Mouse (Mus musculus) stomach, postnatal 0 days (tissue): Measurements from ENCODE around the gene Tfam. TPM values are rescaled to one million over a fixed set of nuclear protein-coding genes. Genes with fewer than 3 reads are reported as not detected.

Source experiments
- ATAC-seq: fragments of 200-750 bp; cut with Nextera tagmentation; 2 replicates; pipeline ENCODE4 v1.8.0; 2017; ENCODE audit not compliant: low FRiP score, low TSS enrichment
- DNase-seq: peaks from one replicate; pipeline ENCODE4 v3.0.0-alpha.2; 2016; ENCODE audit warnings: low spot score
- H3K27ac ChIP-seq: fragments of 300-500 bp; sonication (generic); replicated peaks from 2 replicates; pipeline ENCODE4 v1.5.1; 2014; ENCODE audit warnings: mild to moderate bottlenecking, control low read depth
- H3K27me3 ChIP-seq: fragments of 300-500 bp; sonication (generic); 2 replicates; pipeline ENCODE4 v1.6.1; 2014; ENCODE audit warnings: low read length; ENCODE audit not compliant: control insufficient read depth, insufficient read depth
- H3K36me3 ChIP-seq: fragments of 300-500 bp; sonication (generic); 2 replicates; pipeline ENCODE4 v1.6.1; 2014; ENCODE audit warnings: low read length, mixed read lengths; ENCODE audit not compliant: control insufficient read depth, insufficient read depth
- H3K4me1 ChIP-seq: fragments of 300-500 bp; sonication (generic); replicated peaks from 2 replicates; pipeline ENCODE4 v1.6.1; 2014; ENCODE audit warnings: antibody characterized with exemption; ENCODE audit not compliant: control insufficient read depth, insufficient read depth
- H3K4me2 ChIP-seq: fragments of 300-500 bp; sonication (generic); replicated peaks from 2 replicates; pipeline ENCODE4 v1.6.1; 2014; ENCODE audit warnings: low read depth, mild to moderate bottlenecking, control low read depth, moderate library complexity
- H3K4me3 ChIP-seq: fragments of 300-500 bp; sonication (generic); 2 replicates; pipeline ENCODE4 v1.5.1; 2014; ENCODE audit warnings: low read depth, low read length, control low read depth
- H3K9ac ChIP-seq: fragments of 300-500 bp; sonication (generic); 2 replicates; pipeline ENCODE4 v1.6.1; 2014; ENCODE audit warnings: mild to moderate bottlenecking, low read length, control low read depth, mixed read lengths
- H3K9me3 ChIP-seq: fragments of 300-500 bp; sonication (generic); 2 replicates; pipeline ENCODE4 v1.6.1; 2016; ENCODE audit warnings: low read length; ENCODE audit not compliant: control insufficient read depth
- CTCF ChIP-seq: IDR thresholded peaks from 2 replicates; pipeline ENCODE4 v1.5.1; 2016; ENCODE audit warnings: antibody characterized with exemption, low read depth, mild to moderate bottlenecking, moderate library complexity
- EP300 ChIP-seq: optimal IDR thresholded peaks from 2 replicates; pipeline ENCODE3; 2016; ENCODE audit warnings: antibody characterized with exemption
- WGBS: fragments of 180-500 bp; shearing (Covaris S2); extraction: QIAGEN DNeasy Blood & Tissue Kit; methylation state at CpG from one replicate; pipeline ENCODE4 v1.1.7; 2014; 5-methylcytosine and 5-hydroxymethylcytosine counted together
- polyA plus RNA-seq: library from polyadenylated mRNA; unstranded; fragments of >200 nt; fragmentation: Nextera tagmentation; extraction: Ambion mirVana; gene quantifications from 2 replicates; pipeline ENCODE4 v1.2.1, GENCODE M21; 2015

Tfam gene
- polyA plus RNA-seq, 1 experiment from 2014 or later = 33.2 TPM

GRCm38 (mm10) chr10:71239479-71240120 lies 1.5 kb upstream of the Tfam start:
- no peak for ATAC-seq
- WGBS = 41% methylated on average over 6 of the region's 6 CpGs
- H3K4me2 ChIP-seq = peak overlapping the region; percentile 34
- H3K9me3 ChIP-seq = no peaks in the 10 kb centered on the region
- H3K27me3 ChIP-seq = no peaks in the 10 kb centered on the region
- H3K4me1 ChIP-seq = no peaks in the 10 kb centered on the region
- H3K4me3 ChIP-seq = peak overlapping the region; percentile 24; the same call in 1 of the 2 replicates
- no peaks in the 10 kb centered on the region for H3K36me3 ChIP-seq
- no peak overlapping the region for H3K9ac ChIP-seq
- DNase-seq = no peak
- no peak overlapping the region for H3K27ac ChIP-seq
- TF ChIP-seq EP300 (no peak), CTCF (no peak)

DNA sequence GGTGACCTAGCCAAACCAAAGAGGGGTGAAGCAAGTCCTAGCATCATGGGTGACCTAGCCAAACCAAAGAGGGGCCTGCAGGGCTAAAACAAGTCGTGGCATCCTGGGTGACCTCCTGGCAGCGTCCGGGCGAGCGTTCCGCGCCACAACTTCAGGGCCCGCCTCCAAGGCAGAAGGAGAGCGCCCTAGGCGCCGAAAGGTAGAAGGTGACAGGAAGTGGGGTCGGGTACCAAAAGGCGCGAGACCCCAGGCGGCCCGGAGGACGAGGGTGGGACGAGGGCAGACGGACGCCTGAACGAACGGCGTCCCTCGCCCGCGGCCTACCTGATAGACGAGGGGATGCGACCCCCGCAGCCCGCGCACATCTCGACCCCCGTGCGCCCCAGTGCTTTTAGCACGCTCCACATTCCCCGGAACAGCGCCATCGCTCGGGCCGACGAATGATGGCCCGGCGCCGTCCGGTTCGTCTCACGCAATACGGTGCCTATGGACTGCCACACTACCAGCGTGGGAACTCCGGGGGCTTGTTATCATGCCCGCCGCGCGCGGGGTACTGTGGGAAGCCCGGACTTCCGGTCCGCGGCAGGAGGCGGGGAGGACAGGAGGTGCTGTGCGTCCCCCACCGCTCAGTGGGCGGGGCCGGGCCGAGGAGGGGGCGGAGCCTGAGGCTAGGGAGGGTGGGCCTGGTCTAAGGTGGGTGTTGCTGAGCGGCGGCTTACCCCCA lies 402 bp downstream of the Tfam start:
- Histone ChIP-seq H3K4me2 (peak overlapping the region; percentile 91), H3K9ac (peak overlapping the region; percentile 88), H3K4me1 (no peaks in the 10 kb centered on the region), H3K27me3 (no peaks in the 10 kb centered on the region), H3K4me3 (peak overlapping the region; percentile 91), H3K27ac (peak overlapping the region; percentile 71), H3K36me3 (no peaks in the 10 kb centered on the region), H3K9me3 (no peaks in the 10 kb centered on the region)
- DNase-seq (peak; percentile 97), ATAC-seq (peak; percentile 99)
- TF ChIP-seq CTCF (peak; percentile 51), EP300 (no peak)
- WGBS = under 1% methylated on average over 66 of the region's 68 CpGs

- WGBS = 97% methylated on average over 8 of the region's 8 CpGs
- H3K4me3 ChIP-seq = no peak overlapping the region
These were observed 4.0 kb downstream of the Tfam start for GRCm38 (mm10) chr10:71234071-71234470.

GRCm38 (mm10) chr10:71225894-71226293 lies 12.2 kb downstream of the Tfam start:
- no peak overlapping the region for H3K4me2 ChIP-seq
- WGBS = 34% methylated on average over 7 of the region's 7 CpGs
- H3K4me1 ChIP-seq = no peaks in the 10 kb centered on the region
- no peak overlapping the region for H3K9ac ChIP-seq
- ATAC-seq = 0 out of 2 replicates have a peak, but pooled peaks have one; percentile 59
- no peaks in the 10 kb centered on the region for H3K27me3 ChIP-seq
- no peak overlapping the region for H3K27ac ChIP-seq
- no peaks in the 10 kb centered on the region for H3K9me3 ChIP-seq
- DNase-seq = peak; percentile 74
- H3K36me3 ChIP-seq = peaks cover 12% of the 10 kb centered on the region; the same call in 1 of the 2 replicates
- no peak for TF ChIP-seq EP300
- TF ChIP-seq CTCF = peak; percentile 88
- no peak overlapping the region for H3K4me3 ChIP-seq

More at GRCm38 (mm10) chr10:71234071-71234470, 4.0 kb downstream of the Tfam start:
- Histone ChIP-seq H3K27me3 (no peaks in the 10 kb centered on the region), H3K9me3 (no peaks in the 10 kb centered on the region), H3K9ac (no peak overlapping the region), H3K36me3 (peaks cover 3% of the 10 kb centered on the region; the same call in 1 of the 2 replicates), H3K4me2 (no peak overlapping the region), H3K4me1 (no peaks in the 10 kb centered on the region), H3K27ac (no peak overlapping the region)
- TF ChIP-seq CTCF (no peak), EP300 (no peak)
- no peak for DNase-seq
- ATAC-seq = no peak

GRCm38 (mm10) chr10:71223101-71223500 lies 15.0 kb downstream of the Tfam start:
- no peaks in the 10 kb centered on the region for H3K9me3 ChIP-seq
- no peak for TF ChIP-seq CTCF
- TF ChIP-seq EP300 = no peak
- H3K27me3 ChIP-seq = no peaks in the 10 kb centered on the region
- H3K4me2 ChIP-seq = no peak overlapping the region
- no peak overlapping the region for H3K27ac ChIP-seq
- no peak overlapping the region for H3K9ac ChIP-seq
- no peak overlapping the region for H3K4me3 ChIP-seq
- no peak for ATAC-seq
- WGBS = 87% methylated on average over 5 of the region's 5 CpGs
- H3K36me3 ChIP-seq = peaks cover 2% of the 10 kb centered on the region; the same call in 1 of the 2 replicates
- no peaks in the 10 kb centered on the region for H3K4me1 ChIP-seq
- DNase-seq = no peak

DNA sequence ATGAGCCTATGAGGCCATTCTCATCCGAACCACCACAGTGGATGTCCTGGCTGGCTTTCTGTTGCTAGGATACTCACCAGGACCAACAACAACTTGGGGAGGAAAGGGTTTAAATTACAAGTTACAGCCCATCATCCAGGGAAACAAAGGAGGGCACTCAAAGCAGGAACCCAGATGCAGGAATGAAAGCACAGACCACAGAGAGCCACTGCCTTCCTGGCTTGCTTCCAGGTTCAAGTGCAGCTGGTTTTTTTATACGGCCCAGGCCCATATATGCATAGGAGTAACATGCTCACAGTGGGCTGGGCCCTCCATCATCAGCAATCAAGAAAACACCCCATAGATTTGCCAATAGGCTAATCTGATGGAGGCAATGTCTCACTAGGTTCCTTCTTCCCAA lies 15.4 kb downstream of the Tfam start:
- Histone ChIP-seq H3K9me3 (no peaks in the 10 kb centered on the region), H3K4me1 (no peaks in the 10 kb centered on the region), H3K9ac (no peak overlapping the region), H3K36me3 (no peaks in the 10 kb centered on the region; the same call in 1 of the 2 replicates), H3K27me3 (no peaks in the 10 kb centered on the region), H3K27ac (no peak overlapping the region), H3K4me3 (no peak overlapping the region), H3K4me2 (no peak overlapping the region)
- ATAC-seq (no peak), DNase-seq (no peak)
- TF ChIP-seq CTCF (no peak), EP300 (no peak)
- 83% methylated on average over 2 of the region's 2 CpGs for WGBS
